Mouse (Mus musculus): ENCODE data around the gene Pde12. TPM values are rescaled to one million over a fixed set of nuclear protein-coding genes. Genes with fewer than 3 reads are reported as not detected.

Gene Pde12
- total and polyA plus RNA-seq, 2 experiments from 2014 or later: 4.9 to 9.4 TPM

- 46% methylated on average over 3 of the region's 3 CpGs for WGBS
- no peak overlapping the region for H3K9ac ChIP-seq (replicated peaks; ENCODE audit: low read depth, low read length)
- peaks cover 9% of the 10 kb centered on the region for H3K4me1 ChIP-seq (ENCODE audit: control insufficient read depth, insufficient read depth)
- DNase-seq (ENCODE audit: low spot score) (no peak), ATAC-seq (ENCODE audit: insufficient read depth, low read depth) (no peak)
- no peak overlapping the region for H3K4me2 ChIP-seq (ENCODE audit: low read depth, low read length)
- no peak overlapping the region for H3K4me3 ChIP-seq (ENCODE audit: low read depth, low read length)
- no peaks in the 10 kb centered on the region for H3K9me3 ChIP-seq (replicated peaks; ENCODE audit: control insufficient read depth, low read length)
- H3K27me3 ChIP-seq (ENCODE audit: control insufficient read depth, insufficient read depth, low read length): no peaks in the 10 kb centered on the region
- TF ChIP-seq EP300 (IDR thresholded peaks at IDR 0.05; ENCODE audit: low read depth) (no peak), CTCF (IDR thresholded peaks at IDR 0.05; ENCODE audit: low read depth) (no peak)
- peaks cover 39% of the 10 kb centered on the region for H3K36me3 ChIP-seq (replicated peaks; ENCODE audit: control insufficient read depth, insufficient read depth, low read length)
- H3K27ac ChIP-seq (ENCODE audit: low read depth): no peak overlapping the region
Measured at GRCm38 (mm10) chr14:26662016-26662415, 7.7 kb downstream of the Pde12 start.

DNA sequence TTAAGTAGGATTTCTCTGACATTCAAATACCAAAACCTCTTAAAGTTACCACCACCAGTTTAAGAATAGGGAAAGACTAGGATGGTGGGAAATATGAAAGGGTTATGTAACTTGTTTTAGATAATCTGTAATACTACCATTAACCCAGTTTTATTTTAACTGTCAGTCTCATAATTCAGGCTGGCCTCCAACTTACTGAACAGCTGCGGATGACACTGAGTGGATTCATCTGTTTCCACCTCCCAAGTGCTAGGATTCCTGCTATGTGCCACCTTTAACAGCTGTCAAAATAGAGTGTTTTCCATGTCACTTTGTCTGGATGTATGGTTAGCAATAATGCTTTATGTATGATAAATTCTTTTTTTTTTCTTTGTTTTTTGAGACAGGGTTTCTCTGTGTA, 9.4 kb downstream of the Pde12 start:
- H3K9ac ChIP-seq (replicated peaks; ENCODE audit: low read depth, low read length): no peak overlapping the region
- ATAC-seq (ENCODE audit: insufficient read depth, low read depth) (no peak), DNase-seq (ENCODE audit: low spot score) (no peak)
- H3K27me3 ChIP-seq (ENCODE audit: control insufficient read depth, insufficient read depth, low read length): no peaks in the 10 kb centered on the region
- H3K9me3 ChIP-seq (replicated peaks; ENCODE audit: control insufficient read depth, low read length): no peaks in the 10 kb centered on the region
- no peak overlapping the region for H3K4me3 ChIP-seq (ENCODE audit: low read depth, low read length)
- no peaks in the 10 kb centered on the region for H3K4me1 ChIP-seq (ENCODE audit: control insufficient read depth, insufficient read depth)
- TF ChIP-seq EP300 (IDR thresholded peaks at IDR 0.05; ENCODE audit: low read depth) (no peak), CTCF (IDR thresholded peaks at IDR 0.05; ENCODE audit: low read depth) (no peak)
- 90% methylated on average over 1 of the region's 1 CpGs for WGBS
- no peak overlapping the region for H3K27ac ChIP-seq (ENCODE audit: low read depth)
- H3K4me2 ChIP-seq (ENCODE audit: low read depth, low read length): no peak overlapping the region
- peaks cover 32% of the 10 kb centered on the region for H3K36me3 ChIP-seq (replicated peaks; ENCODE audit: control insufficient read depth, insufficient read depth, low read length)

DNA sequence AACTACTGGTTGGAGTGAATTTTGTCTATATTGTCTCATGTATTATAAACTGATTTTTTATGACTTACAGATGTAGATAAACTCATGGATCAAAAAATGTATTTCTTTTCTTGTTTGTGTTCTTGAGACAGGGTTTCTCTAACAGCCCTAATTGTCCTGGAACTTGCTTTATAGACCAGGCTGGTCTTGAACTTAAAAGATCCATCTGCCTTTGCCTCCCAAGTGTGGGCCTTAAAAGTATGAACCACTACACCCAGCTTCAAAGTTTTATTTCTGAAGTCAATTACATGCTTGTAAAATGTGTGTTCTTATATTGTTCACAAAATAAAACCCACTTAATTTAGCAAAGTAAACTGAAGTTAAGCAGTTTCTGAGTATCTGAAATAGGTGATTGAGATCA, 11.5 kb downstream of the Pde12 start:
- no peak for TF ChIP-seq EP300 (IDR thresholded peaks at IDR 0.05; ENCODE audit: low read depth)
- TF ChIP-seq CTCF (IDR thresholded peaks at IDR 0.05; ENCODE audit: low read depth): no peak
- Histone ChIP-seq H3K9ac (replicated peaks; ENCODE audit: low read depth, low read length) (no peak overlapping the region), H3K27ac (ENCODE audit: low read depth) (no peak overlapping the region), H3K9me3 (replicated peaks; ENCODE audit: control insufficient read depth, low read length) (no peaks in the 10 kb centered on the region), H3K4me2 (ENCODE audit: low read depth, low read length) (no peak overlapping the region), H3K36me3 (replicated peaks; ENCODE audit: control insufficient read depth, insufficient read depth, low read length) (peaks cover 44% of the 10 kb centered on the region), H3K4me3 (ENCODE audit: low read depth, low read length) (no peak overlapping the region), H3K27me3 (ENCODE audit: control insufficient read depth, insufficient read depth, low read length) (no peaks in the 10 kb centered on the region), H3K4me1 (ENCODE audit: control insufficient read depth, insufficient read depth) (no peaks in the 10 kb centered on the region)
- no peak for ATAC-seq (ENCODE audit: insufficient read depth, low read depth)
- no peak for DNase-seq (ENCODE audit: low spot score)

GRCm38 (mm10) chr14:26651901-26652300, 17.8 kb downstream of the Pde12 start:
- no peak for ATAC-seq (ENCODE audit: insufficient read depth, low read depth)
- no peaks in the 10 kb centered on the region for H3K9me3 ChIP-seq (replicated peaks; ENCODE audit: control insufficient read depth, low read length)

DNA sequence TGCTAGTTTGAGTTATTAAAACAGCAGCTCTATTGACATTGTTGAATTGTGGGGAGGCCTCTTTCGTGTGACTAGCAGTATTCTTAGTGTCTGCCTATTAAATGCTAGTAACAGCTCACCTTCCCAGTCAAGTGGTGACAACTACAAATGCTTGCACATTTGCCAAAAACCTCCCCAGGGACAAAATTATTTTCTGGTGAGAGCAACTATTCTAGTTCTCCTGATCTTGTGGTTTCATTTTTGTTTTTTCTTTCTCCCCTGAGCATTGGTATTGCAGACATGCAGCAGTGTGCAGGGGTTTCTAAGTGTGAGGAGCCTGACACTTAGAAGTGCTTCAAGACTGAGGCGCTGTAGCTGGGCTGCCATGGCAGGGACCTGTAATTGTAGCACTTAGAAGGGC, 21.9 kb downstream of the Pde12 start:
- no peak overlapping the region for H3K9ac ChIP-seq (replicated peaks; ENCODE audit: low read depth, low read length)
- H3K9me3 ChIP-seq (replicated peaks; ENCODE audit: control insufficient read depth, low read length): no peaks in the 10 kb centered on the region
- 0 out of 2 replicates have a peak, but pooled peaks cover 19% of the 10 kb centered on the region for H3K4me1 ChIP-seq (ENCODE audit: control insufficient read depth, insufficient read depth)
- 64% methylated on average over 2 of the region's 2 CpGs for WGBS
- peaks cover 34% of the 10 kb centered on the region for H3K36me3 ChIP-seq (replicated peaks; ENCODE audit: control insufficient read depth, insufficient read depth, low read length)
- no peak overlapping the region for H3K27ac ChIP-seq (ENCODE audit: low read depth)
- DNase-seq (ENCODE audit: low spot score) (no peak), ATAC-seq (ENCODE audit: insufficient read depth, low read depth) (no peak)
- H3K4me2 ChIP-seq (ENCODE audit: low read depth, low read length): no peak overlapping the region
- TF ChIP-seq CTCF (IDR thresholded peaks at IDR 0.05; ENCODE audit: low read depth) (no peak), EP300 (IDR thresholded peaks at IDR 0.05; ENCODE audit: low read depth) (no peak)
- no peaks in the 10 kb centered on the region for H3K27me3 ChIP-seq (ENCODE audit: control insufficient read depth, insufficient read depth, low read length)
- H3K4me3 ChIP-seq (ENCODE audit: low read depth, low read length): no peak overlapping the region

More at GRCm38 (mm10) chr14:26651901-26652300, 17.8 kb downstream of the Pde12 start:
- Histone ChIP-seq H3K4me2 (ENCODE audit: low read depth, low read length) (no peak overlapping the region), H3K27me3 (ENCODE audit: control insufficient read depth, insufficient read depth, low read length) (no peaks in the 10 kb centered on the region), H3K9ac (replicated peaks; ENCODE audit: low read depth, low read length) (no peak overlapping the region), H3K27ac (ENCODE audit: low read depth) (no peak overlapping the region), H3K4me1 (ENCODE audit: control insufficient read depth, insufficient read depth) (no peaks in the 10 kb centered on the region), H3K4me3 (ENCODE audit: low read depth, low read length) (no peak overlapping the region), H3K36me3 (replicated peaks; ENCODE audit: control insufficient read depth, insufficient read depth, low read length) (peaks cover 63% of the 10 kb centered on the region)
- TF ChIP-seq EP300 (IDR thresholded peaks at IDR 0.05; ENCODE audit: low read depth) (no peak), CTCF (IDR thresholded peaks at IDR 0.05; ENCODE audit: low read depth) (peak; percentile 44)
- no peak for DNase-seq (ENCODE audit: low spot score)

DNA sequence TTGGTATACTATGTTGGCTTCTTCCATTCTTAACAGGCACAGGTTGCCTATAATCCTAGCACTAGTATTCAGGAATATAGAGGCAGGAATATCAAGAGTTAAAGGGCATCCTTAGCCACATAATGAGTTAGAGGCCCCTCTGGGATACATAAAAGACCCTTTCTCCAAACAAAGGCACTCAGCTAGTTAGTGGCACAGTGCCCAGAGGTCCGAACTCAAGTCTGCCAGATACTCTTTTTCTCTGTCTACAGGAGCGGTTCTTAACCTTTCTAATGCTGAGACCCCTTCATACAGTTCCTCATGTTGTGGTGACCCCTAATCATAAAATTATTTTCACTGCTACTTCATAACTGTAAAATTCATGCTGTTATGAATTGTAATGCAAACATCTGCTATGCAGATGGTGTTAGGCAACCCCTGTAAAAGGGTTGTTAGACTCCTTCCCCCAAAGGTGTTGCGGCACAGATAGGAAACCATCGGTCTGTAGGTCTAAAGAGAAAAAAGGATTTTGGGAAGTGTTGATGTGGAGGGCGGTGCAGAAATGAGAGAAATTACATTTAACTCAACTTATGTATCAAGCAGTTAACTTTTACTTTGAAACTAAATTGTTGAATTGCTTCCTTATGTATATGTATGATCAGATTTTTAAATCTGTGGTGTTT, 23.6 kb downstream of the Pde12 start:
- TF ChIP-seq EP300 (IDR thresholded peaks at IDR 0.05; ENCODE audit: low read depth) (no peak), CTCF (IDR thresholded peaks at IDR 0.05; ENCODE audit: low read depth) (no peak)
- Histone ChIP-seq H3K9me3 (replicated peaks; ENCODE audit: control insufficient read depth, low read length) (no peaks in the 10 kb centered on the region), H3K4me1 (ENCODE audit: control insufficient read depth, insufficient read depth) (0 out of 2 replicates have a peak, but pooled peaks cover 19% of the 10 kb centered on the region), H3K27ac (ENCODE audit: low read depth) (no peak overlapping the region; the same call in 1 of the 2 replicates), H3K36me3 (replicated peaks; ENCODE audit: control insufficient read depth, insufficient read depth, low read length) (peaks cover 24% of the 10 kb centered on the region), H3K4me2 (ENCODE audit: low read depth, low read length) (no peak overlapping the region; the same call in 1 of the 2 replicates), H3K27me3 (ENCODE audit: control insufficient read depth, insufficient read depth, low read length) (no peaks in the 10 kb centered on the region), H3K9ac (replicated peaks; ENCODE audit: low read depth, low read length) (no peak overlapping the region), H3K4me3 (ENCODE audit: low read depth, low read length) (no peak overlapping the region)
- no peak for ATAC-seq (ENCODE audit: insufficient read depth, low read depth)
- no peak for DNase-seq (ENCODE audit: low spot score)
- 49% methylated on average over 5 of the region's 5 CpGs for WGBS

Measured in heart, postnatal 0 days (tissue).